Mouse (Mus musculus): ENCODE measurements at regions not wholly inside any gene's neighbourhood (a gene's known extent, or its start where the extent isn't known, plus 50 kb on each side); places are given as distances from the start of the nearest gene placed in this dataset.

DNA sequence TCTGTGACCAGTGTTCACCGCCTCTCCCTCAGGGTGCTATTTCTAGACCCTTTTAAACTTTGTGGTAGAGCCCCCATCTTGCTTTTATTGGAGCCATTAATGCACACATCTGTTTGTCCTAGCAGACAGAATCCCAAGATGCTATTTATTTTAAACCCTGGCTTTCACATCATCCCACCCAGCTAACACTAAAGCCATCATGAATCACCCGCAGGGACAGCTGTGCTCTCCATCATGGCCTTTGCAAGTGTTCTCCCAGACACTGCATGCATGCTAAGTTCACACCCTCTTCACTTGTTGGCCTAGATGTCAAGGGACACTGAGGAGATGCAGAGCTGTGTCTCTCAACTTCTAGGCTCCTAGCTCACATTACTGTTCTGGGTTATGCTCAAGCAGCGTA is 220.9 kb upstream of the Igfbp3 start:
- TF ChIP-seq CHD2 (IDR thresholded peaks at IDR 0.05; ENCODE audit: low read depth, low read length) (no peak), MAFK (IDR thresholded peaks at IDR 0.05; ENCODE audit: insufficient read depth, low read depth, low read length) (no peak), ZC3H11A (IDR thresholded peaks at IDR 0.05; ENCODE audit: borderline replicate concordance, low read depth, low read length) (no peak), ZNF384 (IDR thresholded peaks at IDR 0.05; ENCODE audit: low read depth, low read length) (no peak), HCFC1 (IDR thresholded peaks at IDR 0.05; ENCODE audit: borderline replicate concordance, insufficient read depth, low read length) (no peak)
